Mouse (Mus musculus) lung, postnatal 0 days (tissue): ENCODE measurements at regions not wholly inside any gene's neighbourhood (a gene's known extent, or its start where the extent isn't known, plus 50 kb on each side); places are given as distances from the start of the nearest gene placed in this dataset.

Experiments
- CTCF ChIP-seq: IDR thresholded peaks from 2 replicates; pipeline ENCODE4 v1.5.1; 2016; ENCODE audit warnings: antibody characterized with exemption, mild to moderate bottlenecking
- EP300 ChIP-seq: IDR thresholded peaks from 2 replicates; pipeline ENCODE4 v1.6.1; 2016; ENCODE audit warnings: antibody characterized with exemption, mild to moderate bottlenecking, control low read depth

- no peak for TF ChIP-seq EP300
- TF ChIP-seq CTCF: no peak
Measured at GRCm38 (mm10) chr14:48815231-48815728, 141.7 kb upstream of the Otx2 start.
